Mouse (Mus musculus): ENCODE measurements at regions not wholly inside any gene's neighbourhood (a gene's known extent, or its start where the extent isn't known, plus 50 kb on each side); places are given as distances from the start of the nearest gene placed in this dataset.
"Not testable (repeated sequence)": the region's sequence is repeated elsewhere in the genome, so short reads cannot be mapped to it uniquely, and the experiment has no call there.

GRCm38 (mm10) chr1:5220668-5221408, 413.1 kb downstream of the Gm37988 start:
- Histone ChIP-seq H3K4me3 (no peak overlapping the region), H3K9me3 (no peaks in the 10 kb centered on the region), H3K4me1 (no peaks in the 10 kb centered on the region), H3K27ac (no peak overlapping the region), H3K27me3 (replicated peaks) (no peaks in the 10 kb centered on the region), H3K9ac (no peak overlapping the region), H3K4me2 (replicated peaks) (no peak overlapping the region), H3K36me3 (no peaks in the 10 kb centered on the region)
- 66% methylated on average over 3 of the region's 3 CpGs for WGBS
- no peak for ATAC-seq (ENCODE audit: low FRiP score, low read depth)

GRCm38 (mm10) chr1:5227866-5228265, 420.2 kb downstream of the Gm37988 start:
- Histone ChIP-seq H3K27ac (no peak overlapping the region), H3K4me2 (replicated peaks) (no peak overlapping the region), H3K4me1 (no peaks in the 10 kb centered on the region), H3K9ac (no peak overlapping the region), H3K36me3 (no peaks in the 10 kb centered on the region), H3K4me3 (no peak overlapping the region), H3K27me3 (replicated peaks) (peaks cover 24% of the 10 kb centered on the region), H3K9me3 (no peaks in the 10 kb centered on the region)
- WGBS = 42% methylated on average over 6 of the region's 6 CpGs
- no peak for ATAC-seq (ENCODE audit: low FRiP score, low read depth)

- H3K9ac ChIP-seq = no peak overlapping the region
- H3K4me2 ChIP-seq (replicated peaks) = no peak overlapping the region
- H3K27me3 ChIP-seq (replicated peaks) = peaks cover 24% of the 10 kb centered on the region
- no peaks in the 10 kb centered on the region for H3K4me1 ChIP-seq
- no peaks in the 10 kb centered on the region for H3K36me3 ChIP-seq
- 85% methylated on average over 5 of the region's 5 CpGs for WGBS
- no peak for ATAC-seq (ENCODE audit: low FRiP score, low read depth)
- H3K27ac ChIP-seq = no peak overlapping the region
- no peaks in the 10 kb centered on the region for H3K9me3 ChIP-seq
- H3K4me3 ChIP-seq = no peak overlapping the region
Measured at GRCm38 (mm10) chr1:5231218-5231617, 423.5 kb downstream of the Gm37988 start.

- no peak overlapping the region for H3K4me3 ChIP-seq
- H3K9ac ChIP-seq = no peak overlapping the region
- ATAC-seq (ENCODE audit: low FRiP score, low read depth) = peak; percentile 67
- peaks cover 23% of the 10 kb centered on the region for H3K27me3 ChIP-seq (replicated peaks)
- no peak overlapping the region for H3K27ac ChIP-seq
- H3K4me2 ChIP-seq (replicated peaks) = no peak overlapping the region
- H3K9me3 ChIP-seq = no peaks in the 10 kb centered on the region
- H3K36me3 ChIP-seq = no peaks in the 10 kb centered on the region
- whole genome bisulfite sequencing = 18% methylated on average over 4 of the region's 4 CpGs
- H3K4me1 ChIP-seq = no peaks in the 10 kb centered on the region
Measured at GRCm38 (mm10) chr1:5231961-5232846, 424.5 kb downstream of the Gm37988 start.

- ATAC-seq (ENCODE audit: low FRiP score, low read depth) = peak; percentile 91
Measured at GRCm38 (mm10) chr1:5232847-5233245, 425.2 kb downstream of the Gm37988 start.

GRCm38 (mm10) chr1:5243186-5243585, 435.5 kb downstream of the Gm37988 start:
- Histone ChIP-seq H3K9me3 (no peaks in the 10 kb centered on the region), H3K4me3 (no peak overlapping the region), H3K27ac (no peak overlapping the region), H3K4me2 (replicated peaks) (no peak overlapping the region), H3K4me1 (no peaks in the 10 kb centered on the region), H3K36me3 (no peaks in the 10 kb centered on the region), H3K27me3 (replicated peaks) (0 out of 2 replicates have a peak, but pooled peaks cover 3% of the 10 kb centered on the region), H3K9ac (no peak overlapping the region)
- 91% methylated on average over 3 of the region's 3 CpGs for WGBS
- no peak for ATAC-seq (ENCODE audit: low FRiP score, low read depth)

More at GRCm38 (mm10) chr1:5232847-5233245, 425.2 kb downstream of the Gm37988 start:
- no peak overlapping the region for H3K9ac ChIP-seq
- peaks cover 17% of the 10 kb centered on the region for H3K27me3 ChIP-seq (replicated peaks)
- H3K36me3 ChIP-seq = no peaks in the 10 kb centered on the region
- 2% methylated on average over 1 of the region's 1 CpGs for WGBS
- H3K4me1 ChIP-seq = no peaks in the 10 kb centered on the region
- no peak overlapping the region for H3K4me3 ChIP-seq
- no peak overlapping the region for H3K4me2 ChIP-seq (replicated peaks)
- no peak overlapping the region for H3K27ac ChIP-seq
- H3K9me3 ChIP-seq = no peaks in the 10 kb centered on the region

- ATAC-seq (ENCODE audit: low FRiP score, low read depth); H3K9ac ChIP-seq; H3K36me3 ChIP-seq; H3K27ac ChIP-seq; H3K27me3 ChIP-seq (replicated peaks); H3K4me3 ChIP-seq; H3K4me1 ChIP-seq; H3K9me3 ChIP-seq; H3K4me2 ChIP-seq (replicated peaks): not testable (repeated sequence)
- 66% methylated on average over 6 of the region's 6 CpGs for WGBS
Measured at GRCm38 (mm10) chr1:5260874-5261273, 453.2 kb downstream of the Gm37988 start.

GRCm38 (mm10) chr1:5261297-5261696, 453.6 kb downstream of the Gm37988 start:
- H3K9me3 ChIP-seq; H3K9ac ChIP-seq; ATAC-seq (ENCODE audit: low FRiP score, low read depth); H3K4me1 ChIP-seq; H3K36me3 ChIP-seq; H3K4me3 ChIP-seq; H3K27me3 ChIP-seq (replicated peaks); H3K27ac ChIP-seq; H3K4me2 ChIP-seq (replicated peaks): not testable (repeated sequence)
- 60% methylated on average over 2 of the region's 2 CpGs for WGBS

GRCm38 (mm10) chr1:5273938-5274337, 466.2 kb downstream of the Gm37988 start:
- no peaks in the 10 kb centered on the region for H3K4me1 ChIP-seq
- ATAC-seq (ENCODE audit: low FRiP score, low read depth) = no peak
- no peaks in the 10 kb centered on the region for H3K9me3 ChIP-seq
- no peak overlapping the region for H3K4me3 ChIP-seq
- H3K27me3 ChIP-seq (replicated peaks) = no peaks in the 10 kb centered on the region
- no peaks in the 10 kb centered on the region for H3K36me3 ChIP-seq
- no peak overlapping the region for H3K4me2 ChIP-seq (replicated peaks)
- H3K9ac ChIP-seq = no peak overlapping the region
- H3K27ac ChIP-seq = no peak overlapping the region

GRCm38 (mm10) chr1:5294570-5294969, 486.9 kb downstream of the Gm37988 start:
- Histone ChIP-seq H3K4me1 (no peaks in the 10 kb centered on the region), H3K9me3 (no peaks in the 10 kb centered on the region), H3K27ac (no peak overlapping the region), H3K4me2 (replicated peaks) (no peak overlapping the region), H3K36me3 (no peaks in the 10 kb centered on the region), H3K4me3 (no peak overlapping the region), H3K9ac (no peak overlapping the region), H3K27me3 (replicated peaks) (no peaks in the 10 kb centered on the region)
- no peak for ATAC-seq (ENCODE audit: low FRiP score, low read depth)

- Histone ChIP-seq H3K36me3 (no peaks in the 10 kb centered on the region), H3K27ac (no peak overlapping the region), H3K4me2 (replicated peaks) (no peak overlapping the region), H3K4me3 (no peak overlapping the region), H3K4me1 (no peaks in the 10 kb centered on the region), H3K9ac (no peak overlapping the region), H3K27me3 (replicated peaks) (no peaks in the 10 kb centered on the region), H3K9me3 (no peaks in the 10 kb centered on the region)
- no peak for ATAC-seq (ENCODE audit: low FRiP score, low read depth)
- 91% methylated on average over 1 of the region's 1 CpGs for WGBS
Measured at GRCm38 (mm10) chr1:5297627-5298026, 489.9 kb downstream of the Gm37988 start.

- Histone ChIP-seq H3K9ac (no peak overlapping the region), H3K36me3 (no peaks in the 10 kb centered on the region), H3K4me2 (replicated peaks) (no peak overlapping the region), H3K27ac (no peak overlapping the region), H3K27me3 (replicated peaks) (no peaks in the 10 kb centered on the region), H3K4me3 (no peak overlapping the region), H3K9me3 (no peaks in the 10 kb centered on the region), H3K4me1 (no peaks in the 10 kb centered on the region)
- no peak for ATAC-seq (ENCODE audit: low FRiP score, low read depth)
- WGBS = 86% methylated on average over 3 of the region's 3 CpGs
Measured at GRCm38 (mm10) chr1:5311656-5312055, 504.0 kb downstream of the Gm37988 start.

Data from neural tube, embryonic 12.5 days (tissue).